Mouse (Mus musculus) hindbrain, embryonic 11.5 days (tissue): ENCODE results near the gene Capn12. TPM values are rescaled to one million over a fixed set of nuclear protein-coding genes. Genes with fewer than 3 reads are reported as not detected.
A peak's percentile ranks its signal among the peaks of the same experiment; 100 is the strongest.

Source experiments
- ATAC-seq: fragments of 200-750 bp; cut with Nextera tagmentation; 2 replicates; pipeline ENCODE4 v1.8.0; 2017; ENCODE audit warnings: mild to moderate bottlenecking, moderate TSS enrichment, moderate library complexity; ENCODE audit not compliant: low FRiP score
- DNase-seq: peaks from one replicate; pipeline ENCODE4 v3.0.0-alpha.2; 2015; ENCODE audit warnings: low spot score
- H3K27ac ChIP-seq: fragments of 300-500 bp; sonication (generic); 2 replicates; pipeline ENCODE4 v1.5.1; 2014; ENCODE audit warnings: mild to moderate bottlenecking, low read depth, low read length
- H3K27me3 ChIP-seq: fragments of 300-500 bp; sonication (generic); 2 replicates; pipeline ENCODE4 v1.6.1; 2014; ENCODE audit warnings: mild to moderate bottlenecking, low read length, moderate library complexity, mixed read lengths; ENCODE audit not compliant: control insufficient read depth, insufficient read depth
- H3K36me3 ChIP-seq: fragments of 300-500 bp; sonication (generic); 2 replicates; pipeline ENCODE4 v1.6.1; 2014; ENCODE audit warnings: mild to moderate bottlenecking, low read length, moderate library complexity, mixed read lengths; ENCODE audit not compliant: control insufficient read depth, insufficient read depth
- H3K4me1 ChIP-seq: fragments of 300-500 bp; sonication (generic); replicated peaks from 2 replicates; pipeline ENCODE4 v1.6.1; 2014; ENCODE audit warnings: low read length, mixed read lengths; ENCODE audit not compliant: control insufficient read depth, insufficient read depth
- H3K4me2 ChIP-seq: fragments of 300-500 bp; sonication (generic); replicated peaks from 2 replicates; pipeline ENCODE4 v1.6.1; 2014; ENCODE audit warnings: mild to moderate bottlenecking, low read depth, low read length
- H3K4me3 ChIP-seq: fragments of 300-500 bp; sonication (generic); 2 replicates; pipeline ENCODE4 v1.5.1; 2014; ENCODE audit warnings: low read depth, low read length
- H3K9ac ChIP-seq: fragments of 300-500 bp; sonication (generic); 2 replicates; pipeline ENCODE4 v1.6.1; 2014; ENCODE audit warnings: low read depth, low read length
- H3K9me3 ChIP-seq: fragments of 300-500 bp; sonication (generic); 2 replicates; pipeline ENCODE4 v1.6.1; 2016; ENCODE audit warnings: low read length; ENCODE audit not compliant: control insufficient read depth
- WGBS: fragments of 180-500 bp; shearing (Covaris S2); extraction: QIAGEN DNeasy Blood & Tissue Kit; methylation state at CpG from one replicate; pipeline ENCODE4 v1.1.7; 2014; 5-methylcytosine and 5-hydroxymethylcytosine counted together
- polyA plus RNA-seq: library from polyadenylated mRNA; unstranded; fragments of >200 nt; fragmentation: Nextera tagmentation; extraction: Ambion mirVana; gene quantifications from 2 replicates; pipeline ENCODE4 v1.2.1, GENCODE M21; 2014

Gene Capn12
- polyA plus RNA-seq, 1 experiment from 2014 or later: 0.29 TPM

GRCm38 (mm10) chr7:28919815-28920214, 38.6 kb downstream of the Capn12 start:
- H3K4me3 ChIP-seq: no peak overlapping the region
- H3K4me2 ChIP-seq: no peak overlapping the region
- no peak overlapping the region for H3K9ac ChIP-seq
- no peak for ATAC-seq
- 0 out of 2 replicates have a peak overlapping the region, but pooled peaks have one; percentile 27 for H3K27ac ChIP-seq
- DNase-seq: peak; percentile 31
- H3K36me3 ChIP-seq: no peaks in the 10 kb centered on the region
- H3K4me1 ChIP-seq: peaks cover 8% of the 10 kb centered on the region; the same call in 1 of the 2 replicates
- WGBS: 49% methylated on average over 6 of the region's 6 CpGs
- no peaks in the 10 kb centered on the region for H3K27me3 ChIP-seq
- H3K9me3 ChIP-seq: no peaks in the 10 kb centered on the region

DNA sequence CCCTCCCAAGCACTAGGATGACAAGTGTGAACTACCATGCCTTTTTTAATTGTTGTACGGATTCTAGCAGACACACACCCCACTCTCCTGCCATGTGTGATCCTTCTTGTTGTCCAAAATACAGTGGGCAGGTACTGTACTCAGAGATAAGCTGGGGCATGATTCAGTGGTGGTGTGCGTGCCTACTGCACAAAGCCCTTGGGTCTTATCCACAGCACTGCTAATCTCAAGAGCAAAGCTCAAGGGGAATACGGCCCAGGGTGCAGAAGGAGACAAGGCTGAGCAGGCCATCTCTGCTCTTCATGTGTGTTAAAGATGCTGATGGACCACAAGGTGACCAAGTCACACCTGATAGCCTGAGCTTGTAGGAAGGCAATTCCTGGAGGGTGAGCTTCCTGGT, 40.0 kb downstream of the Capn12 start:
- no peak overlapping the region for H3K4me3 ChIP-seq
- H3K36me3 ChIP-seq: no peaks in the 10 kb centered on the region
- H3K4me2 ChIP-seq: no peak overlapping the region
- H3K9ac ChIP-seq: no peak overlapping the region
- H3K27ac ChIP-seq: no peak overlapping the region
- ATAC-seq (no peak), DNase-seq (no peak)
- H3K9me3 ChIP-seq: no peaks in the 10 kb centered on the region
- peaks cover 10% of the 10 kb centered on the region; the same call in 1 of the 2 replicates for H3K4me1 ChIP-seq
- H3K27me3 ChIP-seq: no peaks in the 10 kb centered on the region
- 93% methylated on average over 3 of the region's 3 CpGs for WGBS

DNA sequence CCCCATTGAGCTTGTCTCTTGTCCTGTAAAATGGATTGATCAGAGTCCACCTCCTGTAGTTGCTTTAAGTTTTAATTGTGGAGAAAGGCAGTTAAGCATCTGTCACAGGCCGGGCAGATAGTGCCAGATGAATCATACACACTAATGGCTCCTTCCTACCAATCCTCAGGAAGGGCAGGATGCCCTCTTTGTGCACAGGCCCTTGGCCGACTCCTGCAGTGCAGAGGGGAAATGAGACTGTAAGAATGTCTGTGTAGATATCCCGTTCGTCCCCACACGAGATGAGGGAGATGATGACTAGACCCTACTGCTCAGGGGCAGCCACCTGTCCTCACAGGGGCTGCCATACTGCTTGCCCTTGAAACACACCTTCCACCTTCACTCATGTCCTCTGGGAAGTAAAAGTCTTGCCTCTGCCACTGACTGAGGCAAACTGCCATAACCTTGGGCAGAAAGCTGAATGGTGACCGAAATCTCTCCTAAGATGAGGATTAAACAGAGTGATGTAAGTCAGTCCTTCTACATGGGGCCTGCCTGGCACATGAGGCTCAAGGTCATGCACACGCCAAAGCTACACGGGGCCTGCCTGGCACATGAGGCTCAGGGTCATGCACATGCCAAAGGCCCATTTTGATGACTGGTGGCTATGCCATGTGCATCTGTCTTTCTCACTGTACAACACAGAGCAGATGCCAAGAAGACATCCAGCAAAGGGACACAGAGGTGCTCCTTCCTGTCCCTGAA, 40.7 kb downstream of the Capn12 start:
- Histone ChIP-seq H3K4me2 (no peak overlapping the region), H3K9me3 (no peaks in the 10 kb centered on the region), H3K36me3 (no peaks in the 10 kb centered on the region), H3K27me3 (no peaks in the 10 kb centered on the region), H3K4me1 (peaks cover 10% of the 10 kb centered on the region; the same call in 1 of the 2 replicates), H3K9ac (no peak overlapping the region), H3K4me3 (no peak overlapping the region), H3K27ac (no peak overlapping the region)
- no peak for ATAC-seq
- no peak for DNase-seq
- WGBS: 91% methylated on average over 8 of the region's 8 CpGs

DNA sequence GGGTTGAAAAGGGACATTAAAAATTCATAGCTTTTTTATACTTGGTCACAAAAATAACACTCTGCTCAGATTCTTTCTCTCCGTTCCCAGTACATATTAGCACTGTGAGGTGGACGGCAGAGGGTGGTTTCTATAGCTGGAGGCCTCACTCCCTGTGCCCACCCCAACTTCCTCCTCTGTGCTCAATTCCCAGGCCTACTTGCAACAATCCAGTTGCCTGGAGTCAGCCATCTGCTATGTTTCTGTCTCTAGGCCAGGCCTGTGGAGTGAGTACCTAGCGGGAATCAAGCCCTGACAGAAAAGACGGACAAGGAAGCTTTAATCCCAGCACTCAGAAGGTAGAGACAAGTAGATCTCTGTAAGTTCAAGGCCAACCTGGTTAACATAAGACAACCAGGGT, 41.4 kb downstream of the Capn12 start:
- H3K4me1 ChIP-seq: peaks cover 10% of the 10 kb centered on the region; the same call in 1 of the 2 replicates
- H3K4me3 ChIP-seq: no peak overlapping the region
- WGBS: 78% methylated on average over 4 of the region's 4 CpGs
- no peak for ATAC-seq
- DNase-seq: no peak
- H3K4me2 ChIP-seq: no peak overlapping the region
- no peak overlapping the region for H3K9ac ChIP-seq
- H3K9me3 ChIP-seq: no peaks in the 10 kb centered on the region
- H3K27ac ChIP-seq: no peak overlapping the region
- H3K27me3 ChIP-seq: no peaks in the 10 kb centered on the region
- no peaks in the 10 kb centered on the region for H3K36me3 ChIP-seq

- 17% methylated on average over 4 of the region's 4 CpGs for whole genome bisulfite sequencing
- H3K9ac ChIP-seq: peak overlapping the region; percentile 25; the same call in 1 of the 2 replicates
- H3K36me3 ChIP-seq: no peaks in the 10 kb centered on the region
- H3K9me3 ChIP-seq: no peaks in the 10 kb centered on the region
- H3K4me1 ChIP-seq: peaks cover 10% of the 10 kb centered on the region; the same call in 1 of the 2 replicates
- H3K27me3 ChIP-seq: no peaks in the 10 kb centered on the region
- H3K4me3 ChIP-seq: no peak overlapping the region
- ATAC-seq: peak; percentile 57; the same call in 1 of the 2 replicates
- H3K4me2 ChIP-seq: peak overlapping the region; percentile 8
- DNase-seq: peak; percentile 54
- H3K27ac ChIP-seq: peak overlapping the region; percentile 73
These were observed 42.7 kb downstream of the Capn12 start for GRCm38 (mm10) chr7:28923865-28924291.

- H3K36me3 ChIP-seq: no peaks in the 10 kb centered on the region
- no peaks in the 10 kb centered on the region for H3K27me3 ChIP-seq
- peak overlapping the region; percentile 73 for H3K27ac ChIP-seq
- ATAC-seq (no peak), DNase-seq (no peak)
- WGBS: 81% methylated on average over 3 of the region's 3 CpGs
- no peak overlapping the region for H3K4me3 ChIP-seq
- no peaks in the 10 kb centered on the region for H3K9me3 ChIP-seq
- no peak overlapping the region for H3K9ac ChIP-seq
- no peak overlapping the region for H3K4me2 ChIP-seq
- H3K4me1 ChIP-seq: peaks cover 10% of the 10 kb centered on the region; the same call in 1 of the 2 replicates
These were observed 43.6 kb downstream of the Capn12 start for GRCm38 (mm10) chr7:28924802-28925201.

DNA sequence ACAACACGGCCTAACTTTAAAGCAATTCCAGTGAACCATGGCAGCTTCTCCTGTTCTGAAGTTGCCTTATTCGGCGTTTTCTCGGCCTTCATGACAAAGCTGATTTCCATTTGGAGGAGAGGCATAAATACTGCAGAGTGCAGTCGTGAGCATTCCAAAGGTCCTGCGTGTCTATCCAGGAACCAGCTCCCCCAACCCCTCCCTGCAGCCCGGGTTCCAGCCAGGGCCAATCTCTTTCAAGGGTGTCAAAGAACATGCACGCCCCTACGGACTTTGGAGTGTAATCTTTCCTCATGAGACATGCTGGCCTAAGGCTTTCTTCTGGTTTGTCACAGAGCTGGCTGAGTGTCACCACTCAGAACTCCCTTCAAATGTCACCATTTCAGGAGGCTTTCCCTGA, 44.1 kb downstream of the Capn12 start:
- Histone ChIP-seq H3K27ac (peak overlapping the region; percentile 73; the same call in 1 of the 2 replicates), H3K9me3 (no peaks in the 10 kb centered on the region), H3K4me3 (no peak overlapping the region), H3K9ac (no peak overlapping the region), H3K36me3 (no peaks in the 10 kb centered on the region), H3K27me3 (no peaks in the 10 kb centered on the region), H3K4me1 (peaks cover 10% of the 10 kb centered on the region; the same call in 1 of the 2 replicates), H3K4me2 (no peak overlapping the region)
- no peak for ATAC-seq
- WGBS: 57% methylated on average over 9 of the region's 9 CpGs
- no peak for DNase-seq

GRCm38 (mm10) chr7:28926172-28926571, 45.0 kb downstream of the Capn12 start:
- Histone ChIP-seq H3K9ac (no peak overlapping the region), H3K4me3 (no peak overlapping the region), H3K4me1 (peaks cover 10% of the 10 kb centered on the region; the same call in 1 of the 2 replicates), H3K36me3 (no peaks in the 10 kb centered on the region), H3K9me3 (no peaks in the 10 kb centered on the region), H3K27ac (no peak overlapping the region), H3K4me2 (no peak overlapping the region), H3K27me3 (no peaks in the 10 kb centered on the region)
- DNase-seq (no peak), ATAC-seq (no peak)
- 65% methylated on average over 2 of the region's 2 CpGs for WGBS

GRCm38 (mm10) chr7:28929381-28929780, 48.2 kb downstream of the Capn12 start:
- DNase-seq: no peak
- no peaks in the 10 kb centered on the region for H3K27me3 ChIP-seq
- H3K4me2 ChIP-seq: no peak overlapping the region
- no peak overlapping the region for H3K4me3 ChIP-seq
- ATAC-seq: no peak
- H3K4me1 ChIP-seq: peaks cover 5% of the 10 kb centered on the region; the same call in 1 of the 2 replicates
- H3K9me3 ChIP-seq: no peaks in the 10 kb centered on the region
- H3K9ac ChIP-seq: no peak overlapping the region
- 49% methylated on average over 3 of the region's 3 CpGs for WGBS
- H3K36me3 ChIP-seq: no peaks in the 10 kb centered on the region
- H3K27ac ChIP-seq: no peak overlapping the region
